Mouse (Mus musculus) brain, embryonic 18.5 days (tissue): ENCODE data around the gene Anapc15.

Experiments
- DNase-seq: peaks from one replicate; pipeline ENCODE4 v3.0.0-alpha.2; 2012; ENCODE audit warnings: low read depth, low spot score

Anapc15 gene

GRCm38 (mm10) chr7:101847934-101848333 is 15.6 kb upstream of the Anapc15 start:
- DNase-seq, result no peak

DNA sequence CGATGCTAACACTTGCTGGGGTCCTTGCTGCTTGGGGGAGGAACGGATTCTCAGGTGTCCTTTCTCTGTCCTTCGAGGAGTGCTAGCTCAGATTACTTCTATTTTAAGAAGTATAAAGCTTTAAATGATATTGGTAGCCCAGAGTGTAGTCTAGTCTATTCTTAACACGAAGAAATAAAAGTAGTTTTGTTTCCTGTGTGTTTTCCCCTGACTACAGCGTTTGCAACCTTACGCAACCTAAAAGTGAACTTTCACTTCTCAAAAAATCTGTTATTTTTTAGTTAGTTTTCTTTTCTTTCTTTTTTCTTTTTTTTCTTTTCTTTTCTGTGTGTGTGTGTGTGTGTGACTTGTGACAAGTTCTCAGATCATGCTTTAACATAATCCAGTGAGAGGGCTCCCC is 11.8 kb upstream of the Anapc15 start:
- no peak for DNase-seq

DNA sequence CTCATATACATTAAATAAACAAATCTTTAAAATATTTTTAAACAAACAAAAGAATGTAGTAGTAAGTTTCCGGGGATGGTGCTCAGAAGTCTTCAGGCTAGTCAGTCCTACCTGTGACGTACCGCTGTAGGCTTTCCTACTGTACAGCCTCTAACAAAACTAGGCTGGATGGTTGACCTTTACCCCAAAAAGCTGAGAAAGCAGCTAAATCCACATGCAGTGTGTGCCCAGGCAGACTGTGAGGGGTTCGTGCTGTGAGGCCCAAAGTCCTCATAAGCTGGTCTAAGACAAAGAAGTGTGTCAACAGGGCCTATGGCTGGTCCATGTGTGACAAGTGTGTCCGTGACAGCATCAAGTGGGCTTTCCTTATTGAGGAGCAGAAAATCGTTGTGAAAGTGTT is 10.7 kb upstream of the Anapc15 start:
- DNase-seq, result no peak

GRCm38 (mm10) chr7:101853816-101854215 is 9.7 kb upstream of the Anapc15 start:
- DNase-seq, result no peak

- no peak for DNase-seq
Observed at GRCm38 (mm10) chr7:101857094-101857493, 6.4 kb upstream of the Anapc15 start, which contains the start of gene Folr2. Gene Folr2, minus strand, starts transcription at chr7:101857194.

- DNase-seq, result no peak
Observed at GRCm38 (mm10) chr7:101858362-101858761, 5.2 kb upstream of the Anapc15 start.

GRCm38 (mm10) chr7:101860978-101861377 is 2.5 kb upstream of the Anapc15 start:
- no peak for DNase-seq

- no peak for DNase-seq
Observed at GRCm38 (mm10) chr7:101862291-101862690, 1.2 kb upstream of the Anapc15 start.

DNA sequence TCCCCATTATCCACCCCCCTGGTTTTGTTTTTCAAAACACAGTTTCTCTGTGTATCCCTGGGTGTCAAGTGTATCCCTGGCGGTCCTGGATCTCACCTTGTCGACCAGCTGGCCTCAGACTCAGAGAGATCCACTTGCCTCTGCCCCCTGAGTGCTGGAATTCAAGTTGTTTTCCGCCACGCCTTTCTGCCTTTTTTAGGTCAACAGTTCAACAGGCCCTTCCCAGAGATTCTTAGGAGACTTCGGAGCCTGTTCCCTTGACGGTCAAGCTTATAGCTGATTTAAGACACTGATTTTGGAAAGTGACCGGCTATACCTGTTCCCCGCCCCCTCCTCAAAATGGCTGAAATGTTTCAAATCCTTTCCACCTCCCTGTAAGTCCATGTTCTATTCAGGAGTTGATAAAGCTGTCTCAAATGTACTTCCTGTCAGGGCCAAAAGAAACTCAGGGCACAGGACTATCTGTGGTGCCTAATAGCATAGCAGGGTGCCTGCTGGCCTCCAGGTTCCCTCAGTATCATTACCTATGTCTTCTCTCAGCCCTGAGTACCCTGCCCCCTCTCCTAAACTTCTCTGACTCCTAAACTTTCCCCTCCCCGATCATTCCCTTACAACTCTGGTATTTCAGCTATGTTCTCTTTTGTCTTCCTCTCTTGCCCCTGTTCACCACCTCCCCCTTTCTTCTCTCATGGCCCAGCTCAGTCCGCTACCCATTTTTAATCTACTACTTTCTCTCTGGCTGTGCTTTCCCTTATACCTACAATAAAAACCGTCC is 3.2 kb downstream of the Anapc15 start:
- no peak for DNase-seq

DNA sequence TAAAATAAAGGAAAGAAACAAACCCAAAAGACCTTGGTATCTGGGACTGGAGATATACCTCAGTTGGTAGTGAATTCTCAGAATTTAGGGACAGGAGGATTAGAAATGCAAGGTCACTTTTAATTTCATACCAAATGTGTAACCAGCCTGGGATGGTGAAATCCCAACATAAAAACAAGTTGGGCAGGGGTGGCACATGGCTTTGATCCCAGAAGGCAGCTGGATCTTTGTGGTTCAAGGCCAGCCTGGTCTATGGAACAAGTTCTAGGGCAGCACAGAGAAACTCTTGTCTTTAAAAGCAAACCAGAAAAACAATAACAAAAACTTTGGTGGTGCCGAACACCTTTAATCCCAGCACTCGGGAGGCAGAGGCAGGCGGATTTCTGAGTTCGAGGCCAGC is 4.0 kb downstream of the Anapc15 start:
- DNase-seq, result no peak

DNA sequence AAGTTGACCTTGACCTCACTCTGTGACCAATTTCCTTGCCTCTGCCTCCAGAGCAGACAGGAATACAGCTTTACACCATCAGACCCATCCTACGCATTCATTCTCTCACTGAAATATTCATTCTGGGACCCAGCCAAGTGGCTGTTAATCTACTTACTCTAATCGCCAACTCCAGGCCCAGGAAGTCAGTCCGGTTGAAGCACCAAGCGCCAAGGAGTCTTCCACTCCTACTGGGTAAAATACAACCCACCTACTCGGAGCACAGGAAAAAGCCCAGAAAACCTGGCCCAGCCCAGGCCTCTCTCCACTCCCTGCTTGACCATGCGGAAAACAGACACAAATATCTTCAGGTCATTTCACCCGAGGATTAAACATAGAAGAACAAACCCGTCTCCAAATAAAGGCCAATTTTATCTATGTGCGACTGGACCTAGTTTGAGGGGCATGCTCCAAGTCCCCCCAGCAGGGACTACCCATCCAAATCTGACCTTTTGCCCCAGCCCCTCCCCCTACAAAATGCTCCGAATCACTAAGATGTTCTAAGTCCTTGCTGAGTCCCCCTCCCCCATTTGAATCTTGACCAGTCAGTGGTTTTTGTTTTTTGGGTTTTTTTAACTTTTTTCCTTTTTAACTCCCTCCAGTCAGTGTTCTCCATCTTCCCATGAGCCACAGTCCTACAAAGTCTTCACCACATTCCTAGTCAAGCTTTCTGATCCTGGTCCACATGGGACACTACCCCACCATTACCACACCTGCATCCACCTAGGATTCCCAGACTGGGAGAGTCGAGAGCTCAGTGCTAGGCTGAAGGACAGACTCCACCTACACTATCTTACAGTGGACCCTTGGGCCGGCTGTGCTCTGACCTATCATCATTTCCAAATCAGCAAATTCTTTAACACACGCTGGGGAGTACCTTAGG is 5.0 kb downstream of the Anapc15 start:
- DNase-seq, result no peak

GRCm38 (mm10) chr7:101869163-101869500 is 5.6 kb downstream of the Anapc15 start:
- no peak for DNase-seq

GRCm38 (mm10) chr7:101870629-101871028 is 7.1 kb downstream of the Anapc15 start, which contains the start of gene Folr1:
Gene Folr1, minus strand, starts transcription at chr7:101870788.
- DNase-seq, result no peak

DNA sequence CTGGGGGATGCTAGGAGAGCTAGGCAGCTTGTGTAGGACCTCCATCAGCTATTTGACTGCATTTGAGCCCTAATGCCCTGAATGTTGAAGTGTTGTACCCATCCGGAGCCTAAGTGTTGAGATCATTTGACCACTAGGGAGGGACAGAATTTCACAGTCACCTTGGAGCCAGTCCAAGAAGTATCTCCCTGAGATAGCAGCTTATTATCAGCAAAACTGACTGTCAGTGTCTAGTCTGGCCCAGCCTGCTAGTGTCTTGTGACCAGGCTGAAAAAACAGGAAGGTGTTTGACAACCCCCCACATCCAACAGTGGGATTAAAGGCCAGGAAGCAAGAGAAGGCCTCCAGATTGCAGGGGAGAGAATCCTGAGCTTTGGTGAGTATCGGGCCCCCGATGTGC is 7.8 kb downstream of the Anapc15 start:
- no peak for DNase-seq

DNA sequence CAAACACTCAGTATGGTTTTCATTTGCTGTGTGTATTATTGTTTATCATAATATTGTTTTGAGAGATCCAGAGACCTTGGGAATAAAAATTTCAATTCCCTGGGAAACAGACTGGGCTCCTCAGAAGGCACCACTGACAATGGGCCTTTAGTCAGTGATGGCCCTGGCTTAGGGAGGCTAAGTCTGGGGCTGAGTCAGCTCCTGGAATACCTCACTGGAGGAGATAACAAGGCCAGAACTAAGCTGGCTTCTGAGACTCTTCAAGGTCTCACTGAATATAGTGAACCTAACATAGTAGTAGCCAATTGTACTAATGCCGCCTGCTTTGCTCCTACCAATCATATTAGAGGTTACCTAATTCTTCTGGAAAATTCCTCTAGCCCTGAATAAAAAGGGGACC is 12.5 kb downstream of the Anapc15 start:
- DNase-seq, result no peak

GRCm38 (mm10) chr7:101880855-101881254 is 17.3 kb downstream of the Anapc15 start:
- no peak for DNase-seq

DNA sequence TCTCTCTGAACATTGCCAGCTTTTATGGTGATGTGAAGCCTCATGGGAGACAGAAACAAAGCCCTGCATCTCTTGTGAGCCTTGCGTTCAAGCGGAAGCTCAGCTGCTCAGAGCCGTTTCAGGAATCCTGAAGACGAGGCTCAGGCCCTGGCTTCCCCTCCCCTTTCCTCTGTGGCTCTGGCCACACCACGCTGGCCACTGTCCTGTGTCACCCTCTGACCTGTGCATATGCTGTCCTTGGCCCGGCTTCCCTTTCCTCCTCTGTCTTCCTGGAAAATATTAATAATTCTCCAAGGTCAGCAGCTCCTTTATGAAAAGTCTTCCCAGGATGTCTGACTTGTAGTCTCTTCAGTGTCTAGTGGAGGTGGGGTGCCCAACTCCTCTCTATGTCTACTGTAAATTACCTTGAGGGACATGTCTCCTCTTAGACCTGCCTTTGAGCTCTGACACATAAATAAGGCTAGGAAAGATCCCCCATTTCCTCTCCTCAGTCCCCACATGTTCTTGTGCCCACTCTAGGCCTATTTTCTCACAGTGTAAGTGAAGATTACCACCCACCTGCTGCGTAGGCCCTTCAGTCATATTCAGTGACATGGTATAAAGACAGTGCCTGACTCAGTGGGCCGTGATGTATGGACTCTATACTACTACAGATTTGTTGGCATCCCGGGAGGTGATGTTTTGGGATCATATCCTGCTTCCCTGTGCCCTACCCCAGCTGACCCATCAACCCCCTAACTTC is 19.1 kb downstream of the Anapc15 start:
- no peak for DNase-seq

DNA sequence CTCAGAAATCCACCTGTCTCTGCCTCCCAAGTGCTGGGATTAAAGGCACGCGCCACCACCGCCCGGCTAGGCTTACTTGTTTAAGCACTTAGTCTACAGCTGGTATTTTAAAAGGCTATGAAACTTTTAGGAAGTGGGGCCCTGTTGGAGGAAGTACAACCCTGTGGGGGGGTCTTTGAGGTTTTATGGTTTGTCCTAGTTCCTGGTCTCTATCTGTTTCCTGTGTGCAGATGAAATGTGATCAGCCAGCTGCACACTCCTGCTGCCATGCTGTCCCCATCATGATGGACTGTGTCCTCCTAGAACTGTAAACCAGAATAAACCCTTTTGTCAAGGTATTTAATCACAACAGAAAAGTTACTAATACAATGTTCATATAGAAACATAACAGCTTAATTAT is 20.6 kb downstream of the Anapc15 start:
- no peak for DNase-seq

GRCm38 (mm10) chr7:101886274-101886673 is 22.8 kb downstream of the Anapc15 start:
- no peak for DNase-seq

DNA sequence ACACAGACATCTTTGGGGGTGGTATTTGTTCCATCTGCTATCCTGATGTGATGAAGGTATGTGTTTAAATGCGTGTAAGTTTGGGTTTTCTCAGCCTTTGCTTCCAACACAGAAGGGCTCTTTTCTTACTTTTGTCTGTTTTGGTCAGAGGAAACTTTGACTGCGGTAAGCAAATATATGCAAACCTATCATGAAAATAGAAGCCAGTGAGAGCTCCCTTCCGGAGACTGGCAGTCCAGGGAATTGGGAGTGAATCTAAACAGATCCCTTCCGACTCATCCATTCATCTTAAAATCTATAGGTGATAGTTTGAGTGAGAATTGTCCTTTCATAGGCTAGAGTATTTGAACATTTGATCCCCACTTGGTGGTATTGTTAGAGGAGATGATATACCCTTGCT is 24.9 kb downstream of the Anapc15 start:
- no peak for DNase-seq

DNA sequence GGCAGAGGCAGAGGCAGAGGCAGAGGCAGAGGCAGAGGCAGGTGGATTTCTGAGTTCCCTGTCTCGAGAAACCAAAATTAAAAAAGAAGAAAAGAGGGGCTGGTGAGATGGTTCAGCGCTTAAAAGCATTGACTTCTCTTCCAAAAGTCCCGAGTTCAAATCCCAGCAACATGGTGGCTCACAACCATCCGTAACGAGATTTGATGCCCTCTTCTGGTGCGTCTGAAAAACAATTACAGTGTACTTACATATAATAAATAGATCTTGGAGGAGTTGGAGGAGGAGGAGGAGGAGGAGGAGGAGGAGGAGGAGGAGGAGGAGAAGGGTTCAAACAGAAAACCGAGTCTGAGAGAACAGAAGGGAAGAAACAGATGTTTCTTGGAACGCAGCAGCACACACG is 32.2 kb downstream of the Anapc15 start:
- no peak for DNase-seq
